Mouse (Mus musculus): ENCODE measurements at regions not wholly inside any gene's neighbourhood (a gene's known extent, or its start where the extent isn't known, plus 50 kb on each side); places are given as distances from the start of the nearest gene placed in this dataset.
"Not testable (repeated sequence)": the region's sequence is repeated elsewhere in the genome, so short reads cannot be mapped to it uniquely, and the experiment has no call there.

DNA sequence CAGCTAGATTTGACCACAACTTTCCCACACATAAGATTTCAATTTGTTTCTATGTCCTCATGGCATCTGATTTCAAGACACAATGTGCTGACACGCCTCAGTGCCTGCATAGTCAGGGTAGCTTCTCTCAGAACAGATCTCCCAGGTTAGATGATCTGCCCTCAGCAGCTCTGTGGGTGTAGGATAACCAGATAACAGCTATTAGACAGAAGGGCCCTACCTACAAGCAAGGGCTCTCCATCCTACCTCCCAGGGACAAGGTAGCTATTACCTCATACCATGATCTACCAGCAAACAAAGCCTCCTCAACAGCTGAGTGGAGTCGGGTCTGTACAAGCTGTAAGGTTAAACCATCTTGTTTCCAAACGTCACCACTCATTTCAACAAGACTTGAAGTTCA is 278.4 kb upstream of the Irx1 start:
- ATAC-seq (no peak), DNase-seq (ENCODE audit: low spot score) (no peak)
- no peaks in the 10 kb centered on the region for H3K27me3 ChIP-seq (replicated peaks; ENCODE audit: control insufficient read depth, insufficient read depth, low read length)
- no peaks in the 10 kb centered on the region for H3K36me3 ChIP-seq (ENCODE audit: control insufficient read depth, insufficient read depth, low read length)
- H3K4me2 ChIP-seq (ENCODE audit: low read length) = no peak overlapping the region
- no peaks in the 10 kb centered on the region for H3K9me3 ChIP-seq (replicated peaks; ENCODE audit: control insufficient read depth, low read length)
- no peak overlapping the region for H3K4me3 ChIP-seq (ENCODE audit: low read depth, low read length)
- H3K4me1 ChIP-seq (ENCODE audit: control insufficient read depth, insufficient read depth, low read length) = no peaks in the 10 kb centered on the region
- WGBS = 71% methylated on average over 3 of the region's 3 CpGs
- H3K27ac ChIP-seq (ENCODE audit: low read depth, low read length) = no peak overlapping the region
- no peak overlapping the region for H3K9ac ChIP-seq (ENCODE audit: low read length)

DNA sequence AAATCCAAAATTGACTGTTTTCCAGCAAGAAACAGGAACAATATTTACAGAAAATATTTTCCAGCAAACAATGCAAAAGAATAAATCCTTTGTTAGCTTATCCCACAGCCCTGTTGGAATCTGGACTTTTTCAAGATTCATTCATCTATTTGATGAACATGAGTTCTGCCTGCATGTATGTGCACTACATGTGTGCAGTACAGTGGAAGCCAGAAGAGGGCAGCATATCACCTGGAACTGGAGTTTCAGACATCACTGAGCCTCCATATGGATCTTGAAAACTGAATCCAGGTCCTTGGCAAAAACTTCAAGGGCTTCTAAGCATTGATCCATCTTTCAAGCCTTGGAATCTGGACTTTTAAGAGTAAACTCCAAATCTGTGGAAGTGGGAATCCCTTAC is 286.9 kb upstream of the Irx1 start:
- Histone ChIP-seq H3K36me3 (ENCODE audit: control insufficient read depth, insufficient read depth, low read length) (no peaks in the 10 kb centered on the region), H3K4me1 (ENCODE audit: control insufficient read depth, insufficient read depth, low read length) (no peaks in the 10 kb centered on the region), H3K9me3 (replicated peaks; ENCODE audit: control insufficient read depth, low read length) (no peaks in the 10 kb centered on the region), H3K4me2 (ENCODE audit: low read length) (no peak overlapping the region), H3K9ac (ENCODE audit: low read length) (no peak overlapping the region), H3K27me3 (replicated peaks; ENCODE audit: control insufficient read depth, insufficient read depth, low read length) (no peaks in the 10 kb centered on the region), H3K4me3 (ENCODE audit: low read depth, low read length) (no peak overlapping the region), H3K27ac (ENCODE audit: low read depth, low read length) (no peak overlapping the region)
- DNase-seq (ENCODE audit: low spot score) = no peak
- ATAC-seq = no peak

DNA sequence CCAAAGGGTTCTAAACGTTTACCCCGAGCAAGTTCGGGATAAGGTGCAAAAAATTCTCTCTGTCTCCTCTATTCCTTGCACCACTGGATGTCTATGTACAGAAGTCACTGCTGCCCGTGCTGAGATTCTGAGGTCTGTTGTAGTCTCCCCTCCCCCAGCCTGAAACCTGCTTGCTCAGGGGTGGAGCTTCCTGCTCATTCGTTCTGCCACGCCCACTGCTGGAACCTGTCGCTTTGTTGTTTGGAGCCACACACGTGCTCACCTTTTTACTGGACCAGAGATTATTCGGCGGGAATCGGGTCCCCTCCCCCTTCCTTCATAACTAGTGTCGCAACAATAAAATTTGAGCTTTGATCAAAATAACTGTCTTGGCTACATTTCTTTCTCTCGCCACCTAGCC is 289.7 kb upstream of the Irx1 start:
- H3K4me1 ChIP-seq (ENCODE audit: control insufficient read depth, insufficient read depth, low read length); H3K27ac ChIP-seq (ENCODE audit: low read depth, low read length); H3K4me3 ChIP-seq (ENCODE audit: low read depth, low read length); H3K4me2 ChIP-seq (ENCODE audit: low read length); H3K27me3 ChIP-seq (replicated peaks; ENCODE audit: control insufficient read depth, insufficient read depth, low read length); H3K9ac ChIP-seq (ENCODE audit: low read length); H3K9me3 ChIP-seq (replicated peaks; ENCODE audit: control insufficient read depth, low read length); H3K36me3 ChIP-seq (ENCODE audit: control insufficient read depth, insufficient read depth, low read length); DNase-seq (ENCODE audit: low spot score); ATAC-seq: not testable (repeated sequence)
- 56% methylated on average over 13 of the region's 13 CpGs for WGBS

DNA sequence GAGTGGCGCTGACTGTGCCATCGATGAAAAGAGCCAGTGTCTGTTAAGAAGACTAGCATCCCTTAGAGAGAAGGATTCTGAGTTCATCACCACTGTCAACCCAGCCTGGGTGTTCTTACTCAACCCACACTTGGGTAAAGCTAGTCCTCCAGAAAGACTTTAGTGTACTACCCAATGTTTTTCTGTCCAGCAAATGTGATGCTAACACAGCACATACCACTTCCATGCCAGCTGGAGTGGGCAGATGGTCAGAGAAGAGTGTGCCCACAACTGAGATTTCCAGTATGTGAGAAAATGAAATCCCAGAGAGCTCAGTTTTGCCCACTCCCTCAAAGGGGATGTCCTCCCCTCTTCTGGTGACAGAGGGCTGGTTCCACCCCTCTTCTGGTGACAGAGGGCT is 295.3 kb upstream of the Irx1 start:
- DNase-seq (ENCODE audit: low spot score) (no peak), ATAC-seq (no peak)
- 0 out of 2 replicates have a peak, but pooled peaks cover 3% of the 10 kb centered on the region for H3K27me3 ChIP-seq (replicated peaks; ENCODE audit: control insufficient read depth, insufficient read depth, low read length)
- no peaks in the 10 kb centered on the region for H3K36me3 ChIP-seq (ENCODE audit: control insufficient read depth, insufficient read depth, low read length)
- no peak overlapping the region for H3K4me3 ChIP-seq (ENCODE audit: low read depth, low read length)
- H3K9ac ChIP-seq (ENCODE audit: low read length) = no peak overlapping the region
- H3K4me2 ChIP-seq (ENCODE audit: low read length) = no peak overlapping the region
- no peaks in the 10 kb centered on the region for H3K4me1 ChIP-seq (ENCODE audit: control insufficient read depth, insufficient read depth, low read length)
- WGBS = 98% methylated on average over 2 of the region's 2 CpGs
- H3K27ac ChIP-seq (ENCODE audit: low read depth, low read length) = no peak overlapping the region
- no peaks in the 10 kb centered on the region for H3K9me3 ChIP-seq (replicated peaks; ENCODE audit: control insufficient read depth, low read length)

DNA sequence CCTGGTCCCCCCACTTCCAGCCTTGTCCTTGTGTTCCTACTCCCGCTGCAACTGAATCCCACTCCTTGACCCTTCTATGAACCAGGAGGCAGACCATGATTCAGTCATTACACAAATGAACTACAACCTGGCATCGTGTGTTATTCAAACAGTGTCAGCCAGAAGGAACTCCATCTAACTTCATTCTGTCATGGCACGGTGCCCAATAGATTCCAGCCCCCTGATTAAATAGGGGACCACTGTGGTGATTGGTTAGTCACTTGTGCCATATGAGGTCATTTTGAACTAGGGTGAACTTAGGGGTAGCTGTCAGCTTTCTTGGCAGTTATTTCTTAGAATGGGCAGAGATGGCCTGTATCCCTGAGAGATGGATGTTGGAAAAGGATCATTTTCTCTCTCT is 300.9 kb upstream of the Irx1 start:
- WGBS = 57% methylated on average over 3 of the region's 3 CpGs
- DNase-seq (ENCODE audit: low spot score) (no peak), ATAC-seq (no peak)
- Histone ChIP-seq H3K27ac (ENCODE audit: low read depth, low read length) (no peak overlapping the region), H3K36me3 (ENCODE audit: control insufficient read depth, insufficient read depth, low read length) (no peaks in the 10 kb centered on the region), H3K27me3 (replicated peaks; ENCODE audit: control insufficient read depth, insufficient read depth, low read length) (no peaks in the 10 kb centered on the region), H3K4me3 (ENCODE audit: low read depth, low read length) (no peak overlapping the region), H3K9me3 (replicated peaks; ENCODE audit: control insufficient read depth, low read length) (no peaks in the 10 kb centered on the region), H3K4me1 (ENCODE audit: control insufficient read depth, insufficient read depth, low read length) (peaks cover 13% of the 10 kb centered on the region), H3K9ac (ENCODE audit: low read length) (no peak overlapping the region), H3K4me2 (ENCODE audit: low read length) (no peak overlapping the region)

DNA sequence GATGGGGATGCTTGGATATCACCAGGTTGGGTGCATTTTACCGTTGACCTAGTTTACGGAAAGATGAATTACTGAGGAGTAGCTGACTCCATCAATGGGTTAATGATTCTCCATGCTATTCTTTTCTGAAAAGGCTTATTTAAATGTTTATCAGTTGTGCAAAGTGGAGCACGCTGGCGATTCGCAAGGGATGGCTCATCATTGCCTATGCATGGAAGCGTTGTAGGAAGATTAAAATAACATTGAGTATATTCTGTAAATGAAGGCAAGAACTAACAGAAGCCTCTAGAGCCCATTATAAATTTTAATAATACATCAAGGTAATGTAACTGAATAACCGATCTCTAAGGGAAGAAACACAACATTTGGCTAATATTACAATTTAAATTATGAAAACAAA is 301.6 kb upstream of the Irx1 start:
- H3K27me3 ChIP-seq (replicated peaks; ENCODE audit: control insufficient read depth, insufficient read depth, low read length) = 0 out of 2 replicates have a peak, but pooled peaks cover 3% of the 10 kb centered on the region
- no peak overlapping the region for H3K9ac ChIP-seq (ENCODE audit: low read length)
- H3K4me3 ChIP-seq (ENCODE audit: low read depth, low read length) = no peak overlapping the region
- no peak overlapping the region for H3K4me2 ChIP-seq (ENCODE audit: low read length)
- DNase-seq (ENCODE audit: low spot score) (peak; percentile 20), ATAC-seq (no peak)
- no peaks in the 10 kb centered on the region for H3K9me3 ChIP-seq (replicated peaks; ENCODE audit: control insufficient read depth, low read length)
- WGBS = 55% methylated on average over 7 of the region's 7 CpGs
- H3K36me3 ChIP-seq (ENCODE audit: control insufficient read depth, insufficient read depth, low read length) = no peaks in the 10 kb centered on the region
- H3K27ac ChIP-seq (ENCODE audit: low read depth, low read length) = no peak overlapping the region
- peaks cover 13% of the 10 kb centered on the region for H3K4me1 ChIP-seq (ENCODE audit: control insufficient read depth, insufficient read depth, low read length)

DNA sequence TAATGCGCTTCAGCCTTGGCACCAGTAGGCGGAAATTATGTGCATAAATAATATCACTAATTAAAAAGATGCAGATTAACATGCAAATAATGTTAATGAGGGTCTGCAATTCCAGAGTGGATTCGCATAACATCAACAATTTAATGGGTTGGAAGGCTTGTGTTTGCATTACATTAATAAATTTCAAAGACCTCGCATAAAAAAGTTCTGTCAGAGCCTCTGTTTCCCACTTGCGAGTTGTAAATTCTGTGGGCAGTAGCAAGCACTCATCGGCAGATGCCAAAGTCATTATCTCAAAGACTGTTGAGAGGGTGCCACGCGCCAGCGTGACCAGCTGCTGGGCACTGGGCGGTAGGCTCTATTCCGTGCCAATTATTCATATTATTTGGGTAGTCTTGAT is 302.1 kb upstream of the Irx1 start:
- Histone ChIP-seq H3K4me1 (ENCODE audit: control insufficient read depth, insufficient read depth, low read length) (peaks cover 13% of the 10 kb centered on the region), H3K4me2 (ENCODE audit: low read length) (no peak overlapping the region), H3K4me3 (ENCODE audit: low read depth, low read length) (no peak overlapping the region), H3K36me3 (ENCODE audit: control insufficient read depth, insufficient read depth, low read length) (no peaks in the 10 kb centered on the region), H3K27ac (ENCODE audit: low read depth, low read length) (no peak overlapping the region), H3K9ac (ENCODE audit: low read length) (no peak overlapping the region), H3K27me3 (replicated peaks; ENCODE audit: control insufficient read depth, insufficient read depth, low read length) (0 out of 2 replicates have a peak, but pooled peaks cover 3% of the 10 kb centered on the region), H3K9me3 (replicated peaks; ENCODE audit: control insufficient read depth, low read length) (no peaks in the 10 kb centered on the region)
- DNase-seq (ENCODE audit: low spot score) (peak; percentile 80), ATAC-seq (peak; percentile 88)
- WGBS = 18% methylated on average over 11 of the region's 11 CpGs

DNA sequence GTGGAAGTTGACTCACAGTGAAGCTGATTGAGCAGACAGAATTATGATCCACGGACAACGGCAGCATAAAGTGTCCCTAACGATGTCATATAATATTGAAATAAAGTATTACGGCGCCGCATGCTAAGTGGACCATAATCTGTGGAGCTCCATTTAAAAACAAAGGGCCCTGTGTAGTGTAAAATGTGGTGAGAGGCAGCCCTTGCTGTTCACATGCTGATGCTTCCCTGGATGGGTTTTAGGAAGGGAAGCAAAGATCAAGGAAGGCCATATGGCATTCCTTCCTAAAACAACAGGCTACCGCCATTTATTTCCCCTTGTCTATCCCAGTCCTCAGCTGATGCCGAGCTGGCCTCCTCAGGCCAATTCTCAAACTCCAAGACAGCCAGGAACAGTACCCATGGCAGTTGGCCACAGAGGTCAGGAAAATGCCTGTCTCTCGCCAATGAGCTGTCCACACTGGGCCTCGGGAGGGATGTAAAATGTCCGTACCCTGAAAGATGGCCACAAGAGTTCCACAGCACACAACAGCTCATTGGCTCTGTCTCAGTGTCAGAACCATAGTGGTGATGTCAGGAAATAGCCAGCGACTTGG is 302.7 kb upstream of the Irx1 start:
- Histone ChIP-seq H3K4me2 (ENCODE audit: low read length) (no peak overlapping the region), H3K27ac (ENCODE audit: low read depth, low read length) (no peak overlapping the region), H3K4me3 (ENCODE audit: low read depth, low read length) (no peak overlapping the region), H3K9me3 (replicated peaks; ENCODE audit: control insufficient read depth, low read length) (no peaks in the 10 kb centered on the region), H3K4me1 (ENCODE audit: control insufficient read depth, insufficient read depth, low read length) (peaks cover 13% of the 10 kb centered on the region), H3K36me3 (ENCODE audit: control insufficient read depth, insufficient read depth, low read length) (no peaks in the 10 kb centered on the region), H3K27me3 (replicated peaks; ENCODE audit: control insufficient read depth, insufficient read depth, low read length) (0 out of 2 replicates have a peak, but pooled peaks cover 3% of the 10 kb centered on the region), H3K9ac (ENCODE audit: low read length) (no peak overlapping the region)
- ATAC-seq (0 out of 2 replicates have a peak, but pooled peaks have one; percentile 8), DNase-seq (ENCODE audit: low spot score) (peak; percentile 24)
- WGBS = 58% methylated on average over 12 of the region's 12 CpGs

DNA sequence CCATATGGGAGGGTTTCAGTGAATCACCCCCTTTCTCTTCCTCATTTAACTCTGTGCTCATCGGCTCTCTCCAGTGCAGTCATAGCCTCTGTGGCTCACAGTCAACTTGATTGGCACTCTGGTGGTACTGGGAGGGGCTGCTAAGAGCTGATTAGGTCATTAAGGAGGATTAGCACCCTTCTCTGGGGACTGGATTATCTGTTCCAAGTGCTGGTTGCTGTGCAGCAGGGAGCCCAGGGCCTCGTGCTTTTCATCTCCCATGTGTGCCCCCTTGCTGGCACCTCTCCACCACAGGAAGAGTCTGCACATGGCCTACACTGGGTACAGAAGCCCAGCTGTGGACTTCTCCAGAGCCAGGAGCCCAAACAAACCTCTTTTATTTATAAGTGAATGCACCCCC is 316.8 kb upstream of the Irx1 start:
- Histone ChIP-seq H3K4me1 (ENCODE audit: control insufficient read depth, insufficient read depth, low read length) (no peaks in the 10 kb centered on the region), H3K36me3 (ENCODE audit: control insufficient read depth, insufficient read depth, low read length) (no peaks in the 10 kb centered on the region), H3K9me3 (replicated peaks; ENCODE audit: control insufficient read depth, low read length) (no peaks in the 10 kb centered on the region), H3K27me3 (replicated peaks; ENCODE audit: control insufficient read depth, insufficient read depth, low read length) (peaks cover 10% of the 10 kb centered on the region), H3K9ac (ENCODE audit: low read length) (no peak overlapping the region), H3K27ac (ENCODE audit: low read depth, low read length) (no peak overlapping the region), H3K4me2 (ENCODE audit: low read length) (no peak overlapping the region), H3K4me3 (ENCODE audit: low read depth, low read length) (no peak overlapping the region)
- ATAC-seq (peak; percentile 69; the same call in 1 of the 2 replicates), DNase-seq (ENCODE audit: low spot score) (peak; percentile 60)
- WGBS = 3% methylated on average over 2 of the region's 2 CpGs

Data from forebrain, embryonic 14.5 days (tissue).